10 mouse cellular contexts compared by ENCODE assay signal in genomic region chr4:46728231-46728630, GRCm38 (mm10).
A peak's percentile ranks its signal among the peaks of the same experiment; 100 is the strongest.
DNase-seq lines count a peak whose midpoint lies in the region; ATAC-seq and TF ChIP-seq lines count a peak whose summit lies in the region.
"Had no signal": no experiment of that assay in that cellular context is flagged by ENCODE, and none has a peak within 500 bp of the region (broad histone marks: within the 10 kb centered on the region; RNA-seq: fewer than 3 reads in every experiment).

No protein-coding gene starts in this region.

- no peak overlapping the region for H3K4me2 ChIP-seq in hindbrain, embryonic 12.5 days (replicated peaks)
- no peak overlapping the region for H3K4me2 ChIP-seq in kidney, embryonic 15.5 days
- H3K4me2 ChIP-seq: limb, embryonic 12.5 days had no signal

- no peaks in the 10 kb centered on the region for H3K9me3 ChIP-seq in ES-E14 (ENCODE audit: control insufficient read depth, insufficient read depth, low read depth, low read length)
- H3K9me3 ChIP-seq in hindbrain, embryonic 12.5 days (replicated peaks), result no peaks in the 10 kb centered on the region
- H3K9me3 ChIP-seq in kidney, embryonic 15.5 days (replicated peaks), result no peaks in the 10 kb centered on the region
- H3K9me3 ChIP-seq: limb, embryonic 12.5 days had no signal

- H3K4me3 ChIP-seq in ES-E14 (ENCODE audit: insufficient read depth in 1 of 2, low read depth in 1 of 2, low read length in 2 of 2, poor library complexity in 1 of 2, severe bottlenecking in 1 of 2), result no peak overlapping the region
- no peak overlapping the region for H3K4me3 ChIP-seq in hindbrain, embryonic 12.5 days
- H3K4me3 ChIP-seq in kidney, embryonic 15.5 days (replicated peaks), result no peak overlapping the region
- H3K4me3 ChIP-seq: erythroblast, embryonic 14.5 days; limb, embryonic 12.5 days had no signal

- DNase-seq in heart, adult 18-20 months, result peak; percentile 18 to 19
- DNase-seq in heart, postnatal 25 days (ENCODE audit: low spot score), result no peak
- DNase-seq in ES-E14 (ENCODE audit: low read depth, low spot score), result peak; percentile 19
- peak; percentile 47 for DNase-seq in cerebellum, adult 8-10 months
- DNase-seq in testis, postnatal 14 days (ENCODE audit: low spot score), result no peak

- no peaks in the 10 kb centered on the region for H3K36me3 ChIP-seq in ES-E14 (ENCODE audit: control insufficient read depth, insufficient read depth, low read length, poor library complexity, severe bottlenecking)
- no peaks in the 10 kb centered on the region for H3K36me3 ChIP-seq in hindbrain, embryonic 12.5 days
- H3K36me3 ChIP-seq in kidney, embryonic 15.5 days, result no peaks in the 10 kb centered on the region
- H3K36me3 ChIP-seq: limb, embryonic 12.5 days had no signal

- peak; percentile 18; the same call in 1 of the 2 replicates for ATAC-seq in hindbrain, embryonic 12.5 days (ENCODE audit: low FRiP score)
- ATAC-seq in monocyte, adult 5-6 weeks (replicated peaks; ENCODE audit: insufficient number of reproducible peaks, low FRiP score, low TSS enrichment, poor library complexity, severe bottlenecking), result no peak
- no peak for ATAC-seq in kidney, embryonic 15.5 days (replicated peaks; ENCODE audit: low FRiP score)

- no peaks in the 10 kb centered on the region for H3K27me3 ChIP-seq in hindbrain, embryonic 12.5 days
- H3K27me3 ChIP-seq in kidney, embryonic 15.5 days, result no peaks in the 10 kb centered on the region

- H3K9ac ChIP-seq in ES-E14 (ENCODE audit: insufficient read depth, low read depth, low read length, poor library complexity, severe bottlenecking), result no peak overlapping the region
- H3K9ac ChIP-seq in hindbrain, embryonic 12.5 days, result no peak overlapping the region
- H3K9ac ChIP-seq in kidney, embryonic 15.5 days, result no peak overlapping the region
- H3K9ac ChIP-seq: limb, embryonic 12.5 days had no signal

- H3K4me1 ChIP-seq in ES-E14 (ENCODE audit: control insufficient read depth in 2 of 2, insufficient read depth in 2 of 2, low read length in 2 of 2, poor library complexity in 1 of 2), result no peaks in the 10 kb centered on the region
- H3K4me1 ChIP-seq in hindbrain, embryonic 12.5 days, result peaks cover 41% of the 10 kb centered on the region
- peaks cover 4% of the 10 kb centered on the region; the same call in 1 of the 2 replicates for H3K4me1 ChIP-seq in kidney, embryonic 15.5 days

- 25% methylated on average over 1 of the region's 1 CpGs for WGBS in hindbrain, embryonic 12.5 days
- 42% methylated on average over 1 of the region's 1 CpGs for WGBS in kidney, embryonic 15.5 days

- intact Hi-C loops in heart, postnatal 25 days (cut with DNase I), result no loop called here

- in situ Hi-C loops in ES-E14 (cut with MboI; ENCODE audit: low sequenced_read_pairs in 2 of 2, unreplicated experiment in 2 of 2), result no loop called here

- H3K27ac ChIP-seq in ES-E14 (ENCODE audit: insufficient read depth, low read depth, low read length, poor library complexity, severe bottlenecking), result no peak overlapping the region
- H3K27ac ChIP-seq in hindbrain, embryonic 12.5 days, result no peak overlapping the region
- H3K27ac ChIP-seq in kidney, embryonic 15.5 days, result no peak overlapping the region
- H3K27ac ChIP-seq: limb, embryonic 12.5 days had no signal

TF ChIP-seq in ES-E14, 5 proteins besides CTCF, POLR2A, EP300 and RAD21:
- no peak for TF ChIP-seq ZC3H11A (IDR thresholded peaks at IDR 0.05; ENCODE audit: borderline replicate concordance, low read depth, low read length)
- no peak for TF ChIP-seq MAFK (IDR thresholded peaks at IDR 0.05; ENCODE audit: insufficient read depth, low read depth, low read length)
- no peak for TF ChIP-seq ZNF384 (IDR thresholded peaks at IDR 0.05; ENCODE audit: low read depth, low read length)
- TF ChIP-seq HCFC1 (IDR thresholded peaks at IDR 0.05; ENCODE audit: borderline replicate concordance, insufficient read depth, low read length), result no peak
- TF ChIP-seq CHD2 (IDR thresholded peaks at IDR 0.05; ENCODE audit: low read depth, low read length), result no peak

Comparison
In these comparisons a context has a peak if more than half of its experiments do, and no peak if none do; other contexts are left out.
1. DNase-seq: peak in heart, adult 18-20 months (2 of 2), ES-E14 (single experiment) and cerebellum, adult 8-10 months (single experiment); none in heart, postnatal 25 days (single experiment) and testis, postnatal 14 days (single experiment).